Mouse (Mus musculus) layer of hippocampus, adult 9-11 months (tissue): ENCODE results near the gene Sec22c.

Source experiments
- DNase-seq: peaks from one replicate; pipeline ENCODE4 v3.0.0; 2022

Gene Sec22c

DNA sequence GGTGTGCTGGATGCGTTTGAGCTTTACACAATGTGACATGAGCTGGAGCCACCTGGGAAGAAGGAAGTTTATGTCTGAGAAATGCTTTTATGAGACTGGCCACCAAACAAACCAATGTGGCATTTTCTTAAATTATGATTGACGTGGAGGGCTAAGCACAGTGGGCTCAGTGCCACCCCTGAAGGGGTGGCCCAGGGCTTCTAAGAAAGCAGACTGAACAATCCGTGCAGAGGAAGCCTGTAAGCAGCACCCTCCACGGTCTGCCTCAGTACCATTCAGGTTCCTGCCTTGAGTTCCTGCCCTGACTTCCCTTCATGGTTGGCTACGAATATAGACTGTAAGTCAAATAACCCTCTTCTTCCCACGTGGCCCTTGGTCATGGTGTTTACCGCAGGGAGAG, 14.6 kb downstream of the Sec22c start:
- no peak for DNase-seq

DNA sequence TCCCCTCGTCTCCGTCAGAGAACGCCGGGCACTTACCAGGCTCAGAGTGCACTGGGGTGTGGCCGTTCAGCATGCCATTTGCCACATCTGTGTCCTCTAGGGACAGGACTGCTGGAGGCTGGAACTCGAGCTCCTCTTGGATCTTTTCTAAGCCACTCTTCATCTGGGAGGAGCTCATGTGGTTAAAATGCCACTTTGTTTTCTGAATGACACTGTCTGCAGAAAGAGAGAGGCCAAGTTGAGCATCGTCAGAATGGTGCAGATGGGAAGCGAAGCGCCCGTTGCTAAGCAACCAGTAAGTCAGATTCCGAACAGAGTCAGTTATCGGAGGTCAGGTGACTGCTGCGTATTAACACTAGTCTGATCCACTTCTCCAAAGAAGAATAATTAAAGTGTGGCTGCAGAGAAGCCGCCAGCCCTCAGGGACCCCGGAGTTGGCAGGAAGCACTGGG, 15.1 kb downstream of the Sec22c start:
- peak; percentile 90 for DNase-seq

DNA sequence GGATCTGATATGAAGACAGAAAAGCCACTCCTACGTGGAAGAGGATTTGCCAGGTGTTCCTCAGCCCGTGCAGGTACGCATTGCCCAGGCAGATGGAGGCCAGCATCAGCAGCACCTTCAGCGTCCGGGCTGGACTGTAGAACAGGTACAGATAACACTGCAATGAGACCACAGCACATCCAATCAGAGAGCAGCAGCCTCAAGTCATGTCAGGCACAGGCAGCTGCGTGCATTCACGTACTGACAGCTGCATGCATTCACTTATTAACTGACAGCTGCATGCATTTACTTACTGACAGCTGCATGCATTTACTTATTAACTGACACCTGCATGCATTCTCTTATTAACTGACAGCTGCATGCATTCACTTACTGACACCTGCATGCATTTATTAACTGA, 20.6 kb downstream of the Sec22c start:
- DNase-seq, result no peak

DNA sequence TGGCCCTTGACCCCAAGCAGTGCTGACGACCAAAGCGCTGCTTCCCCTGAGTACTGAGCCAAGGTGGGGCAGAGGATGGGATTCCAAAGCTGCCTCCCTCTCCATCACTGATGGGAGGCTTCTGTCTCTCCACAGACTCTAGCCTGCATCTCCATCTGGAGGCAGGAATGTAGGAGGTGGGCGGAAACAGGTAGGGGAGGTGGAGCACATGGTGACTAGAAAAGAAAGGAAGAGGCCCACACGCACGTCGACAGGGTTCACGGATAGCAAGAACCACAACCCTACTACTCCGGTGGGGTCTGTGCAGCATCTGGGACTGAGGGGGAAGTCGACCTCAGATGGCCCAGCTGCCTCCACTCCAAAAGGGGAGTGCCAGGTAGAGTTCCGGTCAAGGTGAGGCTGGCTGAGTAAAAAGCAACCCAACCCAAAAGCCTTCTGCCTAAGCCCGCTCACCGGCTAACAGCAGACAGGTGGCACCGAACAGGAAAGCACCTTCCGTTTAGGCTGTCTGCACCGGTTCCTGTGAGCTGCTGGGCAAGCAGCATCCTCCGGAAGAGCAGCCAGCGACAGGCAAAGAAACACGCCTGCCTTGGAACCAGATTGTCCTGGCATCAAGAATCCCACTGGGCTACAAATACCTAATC, 23.1 kb downstream of the Sec22c start:
- no peak for DNase-seq

DNA sequence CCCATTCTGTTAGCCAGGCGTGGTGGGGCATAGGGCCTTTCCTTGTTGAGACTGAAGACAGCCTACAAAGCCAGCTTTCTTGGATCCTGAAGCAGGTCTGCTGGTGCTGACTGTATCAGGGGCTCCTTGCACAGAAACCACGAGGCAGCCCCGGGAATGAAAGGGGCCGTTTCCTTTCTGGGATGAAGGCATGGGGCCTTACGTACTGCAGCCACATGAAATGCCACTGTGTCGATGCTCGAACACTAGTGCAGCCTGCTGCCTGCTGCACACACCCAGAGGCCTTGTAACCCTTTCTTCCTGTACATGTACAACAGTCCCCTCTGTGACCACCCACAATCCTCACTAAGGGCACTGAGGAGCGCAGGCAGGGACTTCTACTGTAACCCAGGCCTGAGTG, 24.1 kb downstream of the Sec22c start:
- DNase-seq, result no peak

DNA sequence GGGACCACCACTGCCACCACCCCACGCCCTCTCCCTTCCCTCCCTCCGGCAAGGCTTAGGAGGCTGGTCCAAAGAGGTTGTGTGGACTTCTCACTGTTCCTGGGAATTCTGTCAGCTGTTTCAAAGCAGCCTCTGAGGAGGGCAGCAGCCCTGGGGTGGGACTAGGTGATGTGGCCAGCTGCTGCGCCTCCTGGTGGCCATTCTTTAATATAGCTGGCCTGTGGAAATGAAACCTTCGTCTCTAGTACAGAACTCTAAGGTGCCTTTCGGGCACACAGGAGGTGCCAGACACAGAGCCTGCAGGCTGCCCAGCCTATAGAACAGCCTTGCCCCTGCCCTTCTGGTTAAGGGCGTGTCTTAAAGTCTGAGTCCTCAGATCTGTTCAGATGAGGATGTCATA, 25.7 kb downstream of the Sec22c start:
- no peak for DNase-seq

DNA sequence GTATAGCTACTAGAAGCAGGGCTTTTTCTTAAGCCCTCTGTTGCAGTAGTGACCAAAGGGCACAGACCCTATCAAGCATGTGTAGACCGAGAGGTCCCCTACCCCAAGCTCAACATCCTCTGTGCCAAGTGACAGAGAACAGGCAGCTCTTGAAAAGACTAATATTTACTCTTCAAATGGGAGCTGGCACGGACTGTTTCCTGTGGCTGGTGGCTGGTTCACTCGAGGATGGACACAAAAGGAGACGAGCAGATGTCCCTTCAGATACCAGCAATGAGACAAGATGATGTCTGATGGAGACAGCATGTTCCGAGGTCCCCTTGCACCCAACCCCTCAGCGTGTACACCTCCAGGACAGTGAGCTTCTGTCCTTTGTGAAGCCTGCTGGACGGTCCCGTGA, 27.8 kb downstream of the Sec22c start:
- DNase-seq, result no peak

DNA sequence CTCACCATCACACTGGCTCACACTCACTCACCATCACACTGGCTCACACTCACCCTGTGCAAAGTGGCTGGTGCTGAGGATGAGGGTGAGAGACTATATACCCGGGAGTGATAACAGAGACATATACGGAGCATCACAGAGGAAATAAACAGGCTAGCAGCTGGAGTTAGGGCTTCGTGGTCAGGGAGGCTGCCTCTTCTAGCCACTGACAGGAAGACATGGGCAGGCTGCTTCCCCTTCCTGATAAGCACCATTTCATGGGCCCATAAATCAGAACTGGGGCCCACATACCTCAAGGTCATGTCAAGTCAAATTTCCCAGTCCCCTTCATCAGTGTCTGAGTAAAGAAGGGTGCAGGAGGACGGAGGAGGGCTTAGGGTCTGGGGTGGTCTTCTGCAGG, 28.2 kb downstream of the Sec22c start:
- no peak for DNase-seq

DNA sequence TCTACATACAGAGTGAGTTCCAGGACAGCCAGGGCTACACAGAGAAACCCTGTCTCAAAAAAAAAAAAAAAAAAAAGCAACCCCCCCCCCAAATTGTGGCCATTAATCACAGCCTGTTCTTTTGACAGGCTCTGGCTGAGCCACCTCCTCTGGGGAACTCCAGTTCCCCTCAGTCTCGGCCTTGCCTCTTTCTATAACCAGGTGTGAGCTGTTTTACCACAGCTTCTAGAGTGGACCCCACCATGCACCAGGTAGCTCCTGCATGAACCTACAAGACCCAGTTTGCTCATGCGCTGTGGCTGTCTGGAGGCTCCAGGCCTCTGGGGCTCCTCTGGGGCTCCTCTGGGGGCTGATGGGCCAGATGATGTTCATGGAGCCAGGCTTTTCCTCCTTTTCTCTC, 29.7 kb downstream of the Sec22c start:
- DNase-seq, result no peak

DNA sequence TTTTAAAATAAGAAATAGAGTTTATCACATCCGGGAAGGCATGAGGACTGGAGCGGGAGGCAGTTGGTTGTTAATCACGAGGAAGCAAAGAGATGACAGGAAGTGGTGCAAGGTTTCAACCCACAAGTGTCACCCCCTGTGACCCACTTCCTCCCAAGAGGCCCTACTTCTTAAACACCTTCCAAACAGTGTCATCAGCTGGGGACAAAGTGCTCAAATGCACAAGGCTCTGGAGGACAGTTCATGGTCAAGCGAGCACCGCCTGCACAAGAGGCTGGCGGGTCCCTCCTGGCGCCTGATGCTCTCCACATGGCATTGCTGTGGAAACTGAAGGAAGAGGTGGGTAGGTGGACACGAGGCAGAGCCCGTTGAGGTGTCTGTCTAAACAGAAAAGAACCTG, 30.3 kb downstream of the Sec22c start:
- no peak for DNase-seq

DNA sequence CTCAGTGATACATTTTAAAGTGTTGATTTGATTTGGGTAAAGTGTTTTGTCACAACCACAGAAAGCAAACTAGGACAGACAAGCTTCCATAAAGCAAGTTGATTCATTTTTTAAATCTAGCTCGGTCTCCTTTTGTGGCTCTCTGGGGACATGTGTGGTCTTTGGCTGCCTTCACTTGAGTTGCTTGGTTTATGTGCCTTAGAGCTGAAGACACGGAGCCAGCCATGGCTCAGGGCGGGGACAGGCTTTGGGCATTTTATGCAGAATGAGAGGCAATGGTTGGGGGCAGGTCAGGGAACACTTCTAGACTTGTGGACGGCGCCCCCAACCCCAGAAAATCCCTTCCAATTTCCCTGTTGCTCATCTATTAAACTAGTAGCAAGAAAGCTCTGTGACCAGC, 31.6 kb downstream of the Sec22c start:
- DNase-seq, result no peak

DNA sequence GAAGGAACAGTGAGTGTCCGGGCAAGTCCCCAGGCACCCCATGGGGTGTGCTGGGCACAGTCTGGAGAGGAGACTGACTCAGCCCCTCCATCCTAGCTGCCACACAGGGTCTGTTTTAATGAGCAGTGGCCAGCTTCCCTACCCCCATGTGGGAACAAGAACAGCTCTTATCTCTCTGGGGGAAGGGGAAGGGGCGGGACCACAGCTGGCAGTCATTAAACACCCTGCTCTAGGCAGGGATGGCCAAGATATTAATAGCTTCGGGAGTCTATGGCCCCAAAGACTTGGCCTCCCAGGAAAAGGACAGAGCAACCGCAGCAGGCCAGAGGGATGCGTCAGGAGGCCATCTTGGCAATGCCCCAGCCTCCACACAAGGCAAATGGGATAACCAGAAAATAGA, 33.0 kb downstream of the Sec22c start:
- no peak for DNase-seq

DNA sequence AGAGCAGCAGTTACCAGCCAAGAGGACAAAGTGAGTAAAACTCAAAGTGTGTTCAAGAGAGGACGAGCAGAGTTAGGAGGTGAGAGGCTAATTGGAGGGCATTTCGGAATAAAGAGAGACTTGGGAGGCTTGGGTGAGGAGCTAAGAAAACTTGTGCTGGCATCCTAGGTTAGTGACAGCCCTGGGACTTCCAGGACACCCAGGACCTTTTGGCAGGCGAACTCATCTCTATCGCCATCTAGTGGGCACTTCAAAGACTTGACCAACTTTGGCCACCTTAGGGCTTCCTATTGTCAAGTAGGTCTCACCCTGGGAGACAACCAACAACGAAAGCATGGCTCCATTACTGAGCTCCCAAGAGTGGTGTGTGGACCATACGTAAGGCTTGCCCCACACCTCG, 34.0 kb downstream of the Sec22c start:
- DNase-seq, result no peak

DNA sequence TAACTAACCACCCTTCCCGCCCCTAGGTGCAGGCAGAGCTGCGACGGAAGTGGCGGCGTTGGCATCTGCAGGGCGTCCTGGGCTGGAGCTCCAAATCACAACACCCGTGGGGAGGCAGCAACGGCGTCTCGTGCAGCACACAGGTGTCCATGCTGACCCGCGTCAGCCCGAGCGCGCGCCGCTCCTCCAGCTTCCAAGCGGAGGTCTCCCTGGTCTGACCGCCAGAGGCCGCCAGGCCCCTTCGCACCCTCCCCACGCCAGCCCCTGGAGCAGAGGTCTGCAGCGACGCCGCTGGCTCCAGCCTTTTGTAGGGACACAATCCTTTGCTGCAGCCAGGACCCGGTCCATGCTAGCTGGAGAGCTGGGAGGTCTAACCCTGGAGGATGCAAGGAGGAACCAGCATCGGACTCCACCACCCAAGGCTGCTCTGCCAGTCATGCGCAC, 35.9 kb downstream of the Sec22c start:
- DNase-seq, result no peak

DNA sequence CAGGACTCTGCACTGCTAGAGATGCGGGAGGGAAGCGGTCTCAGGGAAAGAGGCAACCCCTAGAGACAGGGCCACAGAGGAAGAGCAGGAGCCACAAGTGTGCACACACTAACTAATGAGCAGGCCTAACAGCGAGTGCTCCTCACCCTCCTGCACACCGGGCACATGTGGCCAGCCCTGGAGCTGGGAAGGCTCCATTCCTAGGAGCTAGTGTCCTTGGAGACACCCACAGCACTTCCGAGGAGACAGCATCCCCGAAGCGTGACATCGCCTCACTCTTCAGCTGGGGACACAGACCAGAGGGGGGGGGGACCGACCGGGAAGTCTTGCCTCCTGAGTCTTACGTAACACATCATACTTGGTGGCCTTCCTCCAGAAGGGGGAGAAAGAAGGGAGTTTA, 37.5 kb downstream of the Sec22c start:
- no peak for DNase-seq

DNA sequence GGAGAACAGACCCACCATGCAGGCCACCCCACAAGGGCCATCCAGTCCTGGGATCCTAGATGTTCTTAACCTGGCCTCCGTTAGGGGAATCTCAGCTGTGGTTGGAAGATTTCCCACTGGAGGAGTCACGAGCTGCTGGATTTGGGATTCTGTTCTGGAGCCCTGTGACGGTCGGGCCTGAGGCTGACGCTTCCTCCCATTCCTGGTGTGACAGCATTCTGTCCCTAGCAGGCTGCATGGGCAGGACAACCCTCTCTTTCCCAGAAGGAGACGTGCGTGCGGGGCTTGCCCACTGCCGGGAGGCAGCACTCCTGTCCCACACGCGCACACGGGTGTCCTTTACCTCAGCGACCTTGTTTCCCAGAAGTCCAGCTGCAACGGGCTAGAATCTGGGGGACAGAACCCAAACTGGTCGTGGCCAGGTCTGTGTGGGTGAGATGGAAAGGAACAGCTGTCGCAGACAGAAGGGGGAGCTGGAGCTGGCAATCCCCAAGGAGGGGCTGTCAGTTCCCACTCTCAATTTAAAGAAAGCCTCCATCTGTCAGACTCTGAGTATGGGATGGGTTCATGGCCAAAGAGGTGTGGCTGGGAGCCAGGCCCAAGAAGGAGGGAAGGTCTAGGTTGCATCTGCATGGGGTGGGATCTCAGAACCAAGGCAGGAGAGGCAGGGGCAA, 38.2 kb downstream of the Sec22c start:
- peak; percentile 55 for DNase-seq

DNA sequence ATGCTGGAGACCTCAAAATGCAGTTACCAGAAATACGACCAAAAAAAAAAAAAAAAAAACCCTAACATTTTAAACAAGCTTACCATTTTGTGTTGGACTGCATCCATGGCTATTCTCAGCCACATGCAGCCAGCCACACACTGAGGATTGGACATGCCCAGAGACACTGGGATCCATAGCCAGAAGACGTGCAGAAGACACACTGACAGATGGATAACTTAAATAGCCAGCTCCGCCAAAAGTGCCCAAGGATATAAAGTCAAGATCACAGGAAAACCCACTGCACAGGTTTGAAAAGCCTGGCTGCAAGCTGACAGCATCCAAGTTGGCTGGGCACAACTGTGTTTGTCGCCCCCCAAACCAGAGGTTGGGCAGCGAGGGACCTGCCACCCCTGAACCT, 41.2 kb downstream of the Sec22c start:
- no peak for DNase-seq

DNA sequence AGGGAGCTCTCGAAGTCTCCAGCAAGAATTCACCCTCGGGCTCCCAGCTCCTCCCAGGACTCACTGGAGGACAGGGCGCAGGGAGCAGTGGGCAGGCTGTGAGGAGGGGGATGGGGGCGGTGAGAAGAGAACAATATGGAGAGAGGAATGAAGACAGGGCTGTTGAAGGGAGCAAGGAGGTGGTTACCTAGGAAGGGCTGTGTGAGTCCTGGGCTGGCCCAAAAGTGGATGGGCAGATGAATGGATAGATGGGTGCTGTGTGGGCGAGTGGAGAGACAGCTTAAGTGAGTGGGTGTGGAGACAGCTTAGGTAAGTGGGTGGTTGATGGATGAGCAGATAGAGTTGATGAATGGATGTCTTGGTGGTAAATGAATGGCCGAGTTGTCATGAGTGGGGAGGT, 41.8 kb downstream of the Sec22c start:
- DNase-seq, result no peak

DNA sequence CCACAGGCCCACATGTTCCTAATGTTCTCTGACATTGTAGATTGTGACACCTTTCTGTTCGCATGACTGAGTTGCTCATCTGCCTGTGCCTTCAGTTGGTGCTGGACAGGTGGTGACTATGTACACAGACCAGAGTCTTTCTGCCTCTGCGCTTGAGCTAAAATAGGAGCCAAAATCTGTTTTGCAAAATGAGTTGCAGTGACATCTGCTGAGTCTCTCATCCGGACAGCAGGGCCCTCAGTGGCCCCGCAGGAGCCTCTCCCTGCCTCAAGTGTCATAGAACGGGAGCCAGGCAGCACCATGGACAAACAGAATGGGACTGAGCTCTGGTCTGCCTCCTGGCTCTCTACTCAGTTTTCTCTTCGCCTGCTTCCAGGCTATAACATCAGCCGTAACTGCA, 45.5 kb downstream of the Sec22c start:
- DNase-seq, result no peak

DNA sequence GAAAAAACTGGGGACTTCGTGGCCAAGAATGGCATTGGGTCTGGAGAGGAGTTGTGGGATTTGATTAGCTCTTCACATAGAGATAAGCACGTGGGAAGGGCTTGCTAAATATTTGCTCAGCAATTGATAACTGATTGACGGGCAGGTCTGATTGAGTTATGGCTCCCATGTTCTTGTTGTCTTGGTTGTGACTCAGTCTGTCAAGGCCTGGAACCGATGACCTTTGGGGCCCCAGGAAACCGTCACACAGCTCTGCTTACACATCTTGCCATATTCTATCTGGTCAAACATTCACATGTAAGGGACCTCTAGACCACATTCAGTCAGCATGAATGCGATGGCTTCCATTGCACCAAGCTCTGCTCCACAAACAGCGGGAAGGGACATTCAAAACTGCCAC, 47.0 kb downstream of the Sec22c start:
- no peak for DNase-seq

DNA sequence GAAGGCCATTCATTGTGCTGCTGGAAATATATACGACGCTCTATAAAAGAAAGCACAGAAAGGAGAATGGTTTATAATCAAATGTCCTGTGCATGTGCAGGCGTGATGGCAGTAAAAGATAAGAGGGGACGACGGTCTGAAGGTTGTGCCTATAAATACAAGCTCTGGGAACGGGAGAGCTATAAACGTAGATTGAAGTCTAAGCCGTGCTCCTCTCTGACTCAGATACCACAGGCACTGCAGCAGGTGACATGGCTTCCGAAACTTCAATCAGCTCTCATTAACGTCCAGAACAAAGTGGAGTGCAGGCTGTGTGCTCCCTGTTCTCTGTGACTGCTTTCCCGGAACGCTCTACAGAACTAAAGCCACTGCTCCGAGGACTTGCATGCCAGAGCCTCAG, 48.1 kb downstream of the Sec22c start:
- DNase-seq, result no peak

DNA sequence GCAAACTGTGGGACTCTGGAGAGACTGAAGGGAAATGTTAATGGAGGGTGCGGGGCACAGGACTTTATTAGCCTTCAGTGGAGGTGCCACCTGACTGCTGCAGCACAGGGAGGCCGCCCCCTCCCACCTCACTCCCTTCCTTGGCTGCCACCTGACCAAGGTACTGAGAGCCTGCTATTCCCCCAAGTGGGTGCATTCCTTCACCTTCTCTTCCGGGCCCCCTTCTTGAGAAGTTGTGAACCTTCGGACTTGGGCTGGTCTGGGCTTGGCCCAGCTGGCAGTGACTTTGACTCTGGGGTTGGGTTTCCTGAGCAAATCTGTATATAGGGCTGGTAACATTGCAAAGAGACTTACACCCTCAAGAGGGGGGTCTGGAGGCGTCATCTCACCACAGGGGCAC, 49.0 kb downstream of the Sec22c start:
- no peak for DNase-seq

DNA sequence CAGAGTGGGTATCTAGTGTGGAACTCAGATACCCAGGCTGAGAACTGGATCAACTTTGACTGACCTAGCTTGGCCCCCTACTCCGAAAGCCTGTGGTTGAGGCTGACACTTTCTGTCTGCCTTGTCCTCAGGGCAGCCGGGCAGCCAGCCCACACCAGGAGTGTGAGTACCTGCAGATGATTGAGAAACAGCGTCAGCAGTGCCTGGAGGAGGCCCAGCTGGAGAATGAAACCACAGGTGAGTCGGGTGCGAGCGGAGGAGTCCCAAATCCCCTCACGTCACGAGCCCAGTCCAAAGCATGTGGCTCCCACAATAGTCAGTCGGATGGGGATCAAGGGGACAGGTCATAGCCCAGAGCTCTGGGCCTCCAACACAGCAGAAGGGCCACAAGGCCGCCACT, 51.6 kb downstream of the Sec22c start:
- DNase-seq, result no peak

DNA sequence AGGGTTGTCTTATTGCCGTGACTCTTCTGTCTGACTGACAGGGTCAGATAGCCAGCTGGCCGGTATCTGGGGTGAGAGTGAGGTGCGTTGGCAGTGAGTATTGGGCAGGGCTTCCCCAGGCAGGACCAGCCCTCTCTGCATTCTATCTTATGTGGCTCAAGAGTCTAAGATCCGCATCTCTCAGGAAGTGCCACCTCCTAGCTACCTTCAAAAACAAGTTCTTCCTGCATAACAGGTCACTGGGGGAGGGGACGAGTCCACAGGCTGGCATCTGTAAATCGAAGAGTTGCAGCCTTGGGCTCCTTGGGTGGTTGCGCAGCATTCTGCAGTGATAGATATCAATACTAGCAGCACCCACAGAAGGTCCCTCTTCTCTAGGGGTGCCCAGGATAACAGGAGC, 58.3 kb downstream of the Sec22c start:
- no peak for DNase-seq

DNA sequence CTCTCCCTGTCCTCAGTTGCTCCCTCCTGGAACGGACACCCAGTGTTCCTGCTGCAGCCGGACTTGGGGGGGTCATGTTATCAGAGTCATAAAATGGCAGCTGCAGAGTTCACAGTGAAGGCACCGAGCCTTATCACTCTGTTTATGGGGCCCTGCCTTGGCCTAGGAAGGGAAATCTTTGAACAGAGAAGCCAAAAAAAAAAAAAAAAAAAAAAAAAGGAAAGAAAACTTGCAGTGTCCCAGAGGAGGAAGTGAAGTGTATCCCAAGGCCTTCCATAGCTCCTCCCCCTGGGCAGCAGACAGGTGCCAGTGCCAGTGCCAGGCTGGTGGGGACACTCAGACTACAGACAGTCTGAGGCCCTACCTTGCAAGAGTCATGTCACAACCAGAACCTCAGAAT, 60.4 kb downstream of the Sec22c start:
- no peak for DNase-seq
